Mouse (Mus musculus): ENCODE measurements around the gene Adamts8. TPM values are rescaled to one million over a fixed set of nuclear protein-coding genes. Genes with fewer than 3 reads are reported as not detected.

Adamts8 gene
- polyA plus RNA-seq, 1 experiment, result 0.28 TPM

DNA sequence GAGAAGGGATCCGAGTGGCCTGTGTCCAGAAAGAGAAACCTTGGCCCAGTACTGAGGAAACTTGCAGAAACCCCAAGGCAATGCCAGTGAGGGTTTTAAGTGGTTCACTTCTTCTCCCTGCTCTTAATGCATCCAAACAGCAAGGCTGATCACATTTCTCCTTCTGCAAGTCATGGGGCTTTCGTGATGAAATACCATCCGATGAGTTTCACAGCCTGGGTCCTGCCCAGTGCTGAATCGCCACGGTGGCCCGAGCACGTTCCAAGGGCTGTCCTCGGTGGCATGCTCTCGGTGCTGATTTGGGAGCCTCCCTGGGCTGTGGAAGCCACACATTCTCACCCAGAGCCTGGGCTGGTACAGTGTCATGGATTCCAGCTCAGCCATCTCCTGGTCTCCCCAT is 12.9 kb downstream of the Adamts8 start:
- Histone ChIP-seq H3K27ac (ENCODE audit: control insufficient read depth, insufficient read depth, low read depth, low read length) (no peak overlapping the region), H3K4me3 (ENCODE audit: control insufficient read depth, low read depth, low read length) (no peak overlapping the region), H3K36me3 (ENCODE audit: control insufficient read depth, insufficient read depth, low read length) (no peaks in the 10 kb centered on the region), H3K4me1 (ENCODE audit: control insufficient read depth, insufficient read depth, low read length) (no peaks in the 10 kb centered on the region), H3K27me3 (ENCODE audit: control insufficient read depth, insufficient read depth, low read length) (no peaks in the 10 kb centered on the region)
- TF ChIP-seq POLR2A (IDR thresholded peaks at IDR 0.05; ENCODE audit: control insufficient read depth, low read depth, low read length), result no peak
- TF ChIP-seq CTCF (IDR thresholded peaks at IDR 0.05; ENCODE audit: control insufficient read depth, insufficient read depth, insufficient replicate concordance, low read depth, low read length), result no peak

DNA sequence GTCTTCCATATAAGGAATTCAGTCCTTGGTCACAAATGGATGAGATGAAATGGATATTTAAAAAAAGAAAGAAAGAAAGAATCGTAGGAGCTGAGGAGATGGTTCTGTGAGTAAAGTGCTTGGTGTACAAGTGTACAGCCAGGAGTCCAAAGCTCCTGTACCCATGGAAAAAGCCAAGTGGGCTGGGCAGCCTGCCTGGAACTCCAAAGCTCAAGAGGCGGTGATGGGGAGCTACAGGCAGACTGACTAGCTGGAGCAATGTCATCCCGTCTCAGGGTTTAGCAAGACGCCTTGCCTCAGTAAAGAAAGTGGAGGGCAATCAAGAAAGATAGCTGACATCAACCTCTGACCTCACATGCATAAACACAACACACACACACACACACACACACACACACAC is 21.4 kb downstream of the Adamts8 start:
- H3K4me3 ChIP-seq (ENCODE audit: control insufficient read depth, low read depth, low read length), result no peak overlapping the region
- no peak for TF ChIP-seq POLR2A (IDR thresholded peaks at IDR 0.05; ENCODE audit: control insufficient read depth, low read depth, low read length)
- no peak for TF ChIP-seq CTCF (IDR thresholded peaks at IDR 0.05; ENCODE audit: control insufficient read depth, insufficient read depth, insufficient replicate concordance, low read depth, low read length)
- no peaks in the 10 kb centered on the region for H3K36me3 ChIP-seq (ENCODE audit: control insufficient read depth, insufficient read depth, low read length)
- H3K27me3 ChIP-seq (ENCODE audit: control insufficient read depth, insufficient read depth, low read length), result no peaks in the 10 kb centered on the region
- no peaks in the 10 kb centered on the region for H3K4me1 ChIP-seq (ENCODE audit: control insufficient read depth, insufficient read depth, low read length)
- no peak overlapping the region for H3K27ac ChIP-seq (ENCODE audit: control insufficient read depth, insufficient read depth, low read depth, low read length)

DNA sequence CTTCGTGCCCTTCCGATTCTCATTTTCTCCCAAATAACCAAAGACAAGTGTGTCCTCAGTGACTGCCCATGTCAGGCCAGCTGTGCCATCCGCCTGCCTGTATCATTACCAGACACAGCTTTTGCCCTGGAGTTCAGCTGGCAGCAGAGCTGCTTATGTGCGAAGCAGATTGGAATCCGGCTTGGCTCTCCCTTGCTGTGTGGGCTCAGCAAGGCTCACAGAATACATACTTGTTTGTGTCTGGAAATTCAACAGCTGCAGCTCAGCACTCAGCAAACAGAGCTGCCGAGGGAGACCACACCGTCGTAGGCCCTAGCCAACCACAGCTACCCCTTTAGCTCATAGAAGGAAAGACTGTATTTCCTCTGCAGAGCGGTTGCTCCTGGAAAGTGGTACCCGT is 22.3 kb downstream of the Adamts8 start:
- Histone ChIP-seq H3K27me3 (ENCODE audit: control insufficient read depth, insufficient read depth, low read length) (no peaks in the 10 kb centered on the region), H3K4me3 (ENCODE audit: control insufficient read depth, low read depth, low read length) (no peak overlapping the region), H3K36me3 (ENCODE audit: control insufficient read depth, insufficient read depth, low read length) (no peaks in the 10 kb centered on the region), H3K27ac (ENCODE audit: control insufficient read depth, insufficient read depth, low read depth, low read length) (no peak overlapping the region), H3K4me1 (ENCODE audit: control insufficient read depth, insufficient read depth, low read length) (no peaks in the 10 kb centered on the region)
- TF ChIP-seq CTCF (IDR thresholded peaks at IDR 0.05; ENCODE audit: control insufficient read depth, insufficient read depth, insufficient replicate concordance, low read depth, low read length) (no peak), POLR2A (IDR thresholded peaks at IDR 0.05; ENCODE audit: control insufficient read depth, low read depth, low read length) (no peak)

- Histone ChIP-seq H3K36me3 (ENCODE audit: control insufficient read depth, insufficient read depth, low read length) (no peaks in the 10 kb centered on the region), H3K27me3 (ENCODE audit: control insufficient read depth, insufficient read depth, low read length) (no peaks in the 10 kb centered on the region), H3K4me3 (ENCODE audit: control insufficient read depth, low read depth, low read length) (no peak overlapping the region), H3K4me1 (ENCODE audit: control insufficient read depth, insufficient read depth, low read length) (no peaks in the 10 kb centered on the region), H3K27ac (ENCODE audit: control insufficient read depth, insufficient read depth, low read depth, low read length) (no peak overlapping the region)
- TF ChIP-seq CTCF (IDR thresholded peaks at IDR 0.05; ENCODE audit: control insufficient read depth, insufficient read depth, insufficient replicate concordance, low read depth, low read length), result no peak
- TF ChIP-seq POLR2A (IDR thresholded peaks at IDR 0.05; ENCODE audit: control insufficient read depth, low read depth, low read length), result no peak
Measured at GRCm38 (mm10) chr9:30966881-30967280, 24.5 kb downstream of the Adamts8 start.

GRCm38 (mm10) chr9:30968130-30968529 is 25.8 kb downstream of the Adamts8 start:
- TF ChIP-seq POLR2A (IDR thresholded peaks at IDR 0.05; ENCODE audit: control insufficient read depth, low read depth, low read length), result no peak
- TF ChIP-seq CTCF (IDR thresholded peaks at IDR 0.05; ENCODE audit: control insufficient read depth, insufficient read depth, insufficient replicate concordance, low read depth, low read length), result no peak

GRCm38 (mm10) chr9:30970001-30970400 is 27.6 kb downstream of the Adamts8 start:
- peak overlapping the region; percentile 3; the same call in 1 of the 2 replicates for H3K27ac ChIP-seq (ENCODE audit: control insufficient read depth, insufficient read depth, low read depth, low read length)
- TF ChIP-seq POLR2A (IDR thresholded peaks at IDR 0.05; ENCODE audit: control insufficient read depth, low read depth, low read length) (no peak), CTCF (IDR thresholded peaks at IDR 0.05; ENCODE audit: control insufficient read depth, insufficient read depth, insufficient replicate concordance, low read depth, low read length) (no peak)
- no peaks in the 10 kb centered on the region for H3K4me1 ChIP-seq (ENCODE audit: control insufficient read depth, insufficient read depth, low read length)
- no peaks in the 10 kb centered on the region for H3K27me3 ChIP-seq (ENCODE audit: control insufficient read depth, insufficient read depth, low read length)
- no peaks in the 10 kb centered on the region for H3K36me3 ChIP-seq (ENCODE audit: control insufficient read depth, insufficient read depth, low read length)
- H3K4me3 ChIP-seq (ENCODE audit: control insufficient read depth, low read depth, low read length), result no peak overlapping the region

More at GRCm38 (mm10) chr9:30968130-30968529, 25.8 kb downstream of the Adamts8 start:
- Histone ChIP-seq H3K4me3 (ENCODE audit: control insufficient read depth, low read depth, low read length) (no peak overlapping the region), H3K36me3 (ENCODE audit: control insufficient read depth, insufficient read depth, low read length) (no peaks in the 10 kb centered on the region), H3K27ac (ENCODE audit: control insufficient read depth, insufficient read depth, low read depth, low read length) (no peak overlapping the region), H3K27me3 (ENCODE audit: control insufficient read depth, insufficient read depth, low read length) (no peaks in the 10 kb centered on the region), H3K4me1 (ENCODE audit: control insufficient read depth, insufficient read depth, low read length) (no peaks in the 10 kb centered on the region)

DNA sequence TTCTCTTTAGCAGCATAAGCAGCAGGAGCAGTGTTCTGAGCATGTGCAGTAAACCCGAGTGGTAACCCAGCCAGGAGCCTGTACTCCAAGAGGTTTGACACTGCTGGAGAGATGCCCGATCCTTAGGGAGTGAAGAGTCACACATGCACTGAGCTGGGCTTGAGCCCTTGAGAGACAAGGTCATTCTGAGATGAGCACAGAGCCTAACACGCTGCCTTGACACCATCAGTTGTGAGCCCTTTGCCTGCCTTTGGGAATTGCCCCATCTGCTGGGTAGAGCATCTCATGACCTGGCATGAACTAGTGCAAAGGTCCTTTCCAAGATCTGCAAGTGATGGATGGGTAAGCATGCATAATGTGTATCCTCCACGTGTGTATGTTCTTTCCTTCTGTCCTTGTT is 29.6 kb downstream of the Adamts8 start:
- H3K27me3 ChIP-seq (ENCODE audit: control insufficient read depth, insufficient read depth, low read length), result no peaks in the 10 kb centered on the region
- H3K36me3 ChIP-seq (ENCODE audit: control insufficient read depth, insufficient read depth, low read length), result no peaks in the 10 kb centered on the region
- no peak overlapping the region for H3K4me3 ChIP-seq (ENCODE audit: control insufficient read depth, low read depth, low read length)
- H3K27ac ChIP-seq (ENCODE audit: control insufficient read depth, insufficient read depth, low read depth, low read length), result no peak overlapping the region
- no peak for TF ChIP-seq POLR2A (IDR thresholded peaks at IDR 0.05; ENCODE audit: control insufficient read depth, low read depth, low read length)
- no peak for TF ChIP-seq CTCF (IDR thresholded peaks at IDR 0.05; ENCODE audit: control insufficient read depth, insufficient read depth, insufficient replicate concordance, low read depth, low read length)
- H3K4me1 ChIP-seq (ENCODE audit: control insufficient read depth, insufficient read depth, low read length), result no peaks in the 10 kb centered on the region

Data from testis, adult 2 months (tissue).